Mouse (Mus musculus): ENCODE results near the gene Plekhg3. TPM values are rescaled to one million over a fixed set of nuclear protein-coding genes. Genes with fewer than 3 reads are reported as not detected.

The Plekhg3 gene
- total RNA-seq, 1 experiment = 12.1 TPM

DNA sequence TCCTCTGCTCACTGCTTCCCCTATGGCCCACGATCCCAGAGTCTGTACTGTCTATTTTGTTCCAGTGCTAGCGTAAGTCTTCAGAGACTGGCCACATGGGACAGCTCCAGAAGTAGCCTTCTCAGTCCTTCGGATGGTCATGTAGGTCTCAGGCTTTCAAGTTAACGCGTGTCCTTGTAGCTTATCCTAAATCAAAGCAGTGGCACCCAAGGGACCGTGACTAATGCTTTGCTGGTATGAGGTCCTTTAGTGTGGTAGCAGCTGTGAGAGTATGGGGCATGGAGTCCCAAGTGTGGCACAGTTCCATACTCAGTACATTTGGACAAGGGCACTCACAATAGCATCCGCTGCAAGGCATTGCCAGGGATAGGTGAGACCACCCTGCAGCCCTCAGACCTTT lies 25.5 kb downstream of the Plekhg3 start:
- Histone ChIP-seq H3K4me1 (ENCODE audit: control insufficient read depth in 2 of 2, insufficient read depth in 2 of 2, low read length in 2 of 2, poor library complexity in 1 of 2) (peaks cover 4 to 22% of the 10 kb centered on the region in 2 experiments; a peak in 3 of 4 replicates), H3K27ac (ENCODE audit: insufficient read depth, low read depth, low read length, poor library complexity, severe bottlenecking) (no peak overlapping the region), H3K9me3 (ENCODE audit: control insufficient read depth, insufficient read depth, low read depth, low read length) (no peaks in the 10 kb centered on the region), H3K4me3 (ENCODE audit: insufficient read depth in 1 of 2, low read depth in 1 of 2, low read length in 2 of 2, poor library complexity in 1 of 2, severe bottlenecking in 1 of 2) (no peak overlapping the region), H3K9ac (ENCODE audit: insufficient read depth, low read depth, low read length, poor library complexity, severe bottlenecking) (no peak overlapping the region), H3K36me3 (ENCODE audit: control insufficient read depth, insufficient read depth, low read length, poor library complexity, severe bottlenecking) (peaks cover 9% of the 10 kb centered on the region; the same call in 1 of the 2 replicates)
- no peak for DNase-seq (ENCODE audit: low read depth, low spot score)
- TF ChIP-seq ZC3H11A (IDR thresholded peaks at IDR 0.05; ENCODE audit: borderline replicate concordance, low read depth, low read length) (no peak), CHD2 (IDR thresholded peaks at IDR 0.05; ENCODE audit: low read depth, low read length) (no peak), ZNF384 (IDR thresholded peaks at IDR 0.05; ENCODE audit: low read depth, low read length) (no peak), MAFK (IDR thresholded peaks at IDR 0.05; ENCODE audit: insufficient read depth, low read depth, low read length) (no peak), HCFC1 (IDR thresholded peaks at IDR 0.05; ENCODE audit: borderline replicate concordance, insufficient read depth, low read length) (no peak)
- in situ Hi-C loops (cut with MboI; ENCODE audit: low sequenced_read_pairs in 2 of 2, unreplicated experiment in 2 of 2) = no loop called here

DNA sequence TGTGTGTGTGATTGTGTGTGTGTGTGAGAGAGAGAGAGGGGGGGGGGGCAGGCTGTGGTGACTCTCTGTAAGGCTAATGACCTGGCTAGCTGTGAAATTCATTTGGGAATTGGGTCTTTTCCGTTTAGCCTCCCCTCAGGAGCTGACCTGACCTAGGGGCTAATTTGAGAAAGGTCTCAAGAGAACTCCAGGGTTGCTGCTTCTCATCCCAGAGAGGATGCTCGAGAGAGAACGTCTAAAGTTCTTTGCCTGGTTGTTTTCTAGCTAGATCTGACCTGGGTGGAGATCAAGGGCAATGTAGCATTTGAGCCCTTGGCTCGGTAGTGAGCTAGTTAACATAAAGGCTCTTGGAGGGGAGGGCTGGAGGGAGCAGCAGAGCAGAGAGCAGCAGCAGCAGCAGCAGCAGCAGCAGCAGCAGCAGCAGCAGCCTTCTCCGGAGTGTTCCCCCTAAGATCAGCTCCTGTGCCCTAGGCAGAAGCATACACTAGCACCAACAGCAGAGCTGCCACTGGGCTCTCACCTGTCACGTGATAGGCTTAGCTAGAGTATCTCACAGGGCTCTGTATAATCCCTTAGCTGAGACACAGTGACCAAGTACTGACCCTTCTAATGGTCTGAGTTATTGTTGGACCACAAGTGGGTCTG lies 26.2 kb downstream of the Plekhg3 start:
- Histone ChIP-seq H3K27ac (ENCODE audit: insufficient read depth, low read depth, low read length, poor library complexity, severe bottlenecking) (no peak overlapping the region), H3K4me1 (ENCODE audit: control insufficient read depth in 2 of 2, insufficient read depth in 2 of 2, low read length in 2 of 2, poor library complexity in 1 of 2) (peaks cover 4 to 22% of the 10 kb centered on the region in 2 experiments; a peak in 3 of 4 replicates), H3K9me3 (ENCODE audit: control insufficient read depth, insufficient read depth, low read depth, low read length) (no peaks in the 10 kb centered on the region), H3K36me3 (ENCODE audit: control insufficient read depth, insufficient read depth, low read length, poor library complexity, severe bottlenecking) (peaks cover 9% of the 10 kb centered on the region; the same call in 1 of the 2 replicates), H3K9ac (ENCODE audit: insufficient read depth, low read depth, low read length, poor library complexity, severe bottlenecking) (no peak overlapping the region), H3K4me3 (ENCODE audit: insufficient read depth in 1 of 2, low read depth in 1 of 2, low read length in 2 of 2, poor library complexity in 1 of 2, severe bottlenecking in 1 of 2) (no peak overlapping the region)
- no peak for DNase-seq (ENCODE audit: low read depth, low spot score)
- in situ Hi-C loops (cut with MboI; ENCODE audit: low sequenced_read_pairs in 2 of 2, unreplicated experiment in 2 of 2) = no loop called here
- TF ChIP-seq MAFK (IDR thresholded peaks at IDR 0.05; ENCODE audit: insufficient read depth, low read depth, low read length) = no peak
- TF ChIP-seq CHD2 (IDR thresholded peaks at IDR 0.05; ENCODE audit: low read depth, low read length) = no peak
- no peak for TF ChIP-seq HCFC1 (IDR thresholded peaks at IDR 0.05; ENCODE audit: borderline replicate concordance, insufficient read depth, low read length)
- no peak for TF ChIP-seq ZNF384 (IDR thresholded peaks at IDR 0.05; ENCODE audit: low read depth, low read length)
- no peak for TF ChIP-seq ZC3H11A (IDR thresholded peaks at IDR 0.05; ENCODE audit: borderline replicate concordance, low read depth, low read length)

DNA sequence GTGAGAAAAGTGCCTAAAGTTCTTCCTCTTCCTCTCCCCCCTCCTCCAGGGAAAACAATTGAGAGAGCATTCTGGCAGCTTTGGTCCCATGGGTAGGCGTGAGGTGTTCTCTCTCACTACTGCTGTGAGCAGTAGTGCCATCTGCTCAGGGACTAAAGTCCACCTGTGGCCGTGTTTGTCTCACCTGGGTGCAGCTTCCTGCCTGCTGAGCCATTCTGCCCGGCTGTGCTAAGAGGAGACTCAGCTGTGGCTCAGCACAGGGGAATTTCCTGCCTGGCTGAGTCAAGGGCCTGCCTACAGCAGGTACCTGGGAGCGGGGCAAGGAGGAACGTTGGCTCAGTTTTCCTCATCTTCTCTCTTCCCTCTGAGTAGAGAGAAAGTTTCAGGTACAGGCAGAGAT lies 27.5 kb downstream of the Plekhg3 start:
- H3K9ac ChIP-seq (ENCODE audit: insufficient read depth, low read depth, low read length, poor library complexity, severe bottlenecking) = no peak overlapping the region
- peak overlapping the region; percentile 20; the same call in 1 of the 2 replicates for H3K27ac ChIP-seq (ENCODE audit: insufficient read depth, low read depth, low read length, poor library complexity, severe bottlenecking)
- H3K9me3 ChIP-seq (ENCODE audit: control insufficient read depth, insufficient read depth, low read depth, low read length) = no peaks in the 10 kb centered on the region
- H3K4me3 ChIP-seq (ENCODE audit: insufficient read depth in 1 of 2, low read depth in 1 of 2, low read length in 2 of 2, poor library complexity in 1 of 2, severe bottlenecking in 1 of 2) = no peak overlapping the region
- H3K4me1 ChIP-seq (ENCODE audit: control insufficient read depth in 2 of 2, insufficient read depth in 2 of 2, low read length in 2 of 2, poor library complexity in 1 of 2) = peaks cover 4 to 22% of the 10 kb centered on the region in 2 experiments; a peak in 3 of 4 replicates
- TF ChIP-seq ZNF384 (IDR thresholded peaks at IDR 0.05; ENCODE audit: low read depth, low read length) (no peak), ZC3H11A (IDR thresholded peaks at IDR 0.05; ENCODE audit: borderline replicate concordance, low read depth, low read length) (no peak)
- H3K36me3 ChIP-seq (ENCODE audit: control insufficient read depth, insufficient read depth, low read length, poor library complexity, severe bottlenecking) = peaks cover 13% of the 10 kb centered on the region; the same call in 1 of the 2 replicates
- in situ Hi-C loops (cut with MboI; ENCODE audit: low sequenced_read_pairs in 2 of 2, unreplicated experiment in 2 of 2) = no loop called here
- no peak for DNase-seq (ENCODE audit: low read depth, low spot score)

DNA sequence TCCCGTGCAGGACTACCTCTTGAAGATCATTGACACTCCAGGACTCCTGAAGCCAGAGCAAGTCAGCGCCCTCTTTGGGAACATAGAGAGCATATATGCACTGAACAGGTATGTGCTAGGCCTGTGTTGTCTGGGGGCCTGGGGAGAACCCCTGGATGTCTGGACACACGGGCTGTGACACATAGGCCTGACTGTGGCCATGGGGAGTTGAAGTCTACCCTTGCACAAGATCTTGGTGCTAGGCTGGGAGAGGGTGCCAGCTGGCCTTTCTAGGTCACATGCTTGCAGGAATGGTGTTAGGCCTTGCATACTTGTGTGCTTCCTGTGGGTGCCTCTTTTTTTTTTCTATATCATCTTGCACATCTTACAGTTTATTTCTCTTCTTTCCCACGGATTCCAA lies 31.5 kb downstream of the Plekhg3 start:
- H3K27ac ChIP-seq (ENCODE audit: insufficient read depth, low read depth, low read length, poor library complexity, severe bottlenecking) = no peak overlapping the region
- no peak overlapping the region for H3K9ac ChIP-seq (ENCODE audit: insufficient read depth, low read depth, low read length, poor library complexity, severe bottlenecking)
- DNase-seq (ENCODE audit: low read depth, low spot score) = no peak
- H3K4me1 ChIP-seq (ENCODE audit: control insufficient read depth in 2 of 2, insufficient read depth in 2 of 2, low read length in 2 of 2, poor library complexity in 1 of 2) = peaks cover 4 to 11% of the 10 kb centered on the region in 2 experiments; a peak in 3 of 4 replicates
- peaks cover 37% of the 10 kb centered on the region for H3K36me3 ChIP-seq (ENCODE audit: control insufficient read depth, insufficient read depth, low read length, poor library complexity, severe bottlenecking)
- TF ChIP-seq ZNF384 (IDR thresholded peaks at IDR 0.05; ENCODE audit: low read depth, low read length) (no peak), HCFC1 (IDR thresholded peaks at IDR 0.05; ENCODE audit: borderline replicate concordance, insufficient read depth, low read length) (no peak), MAFK (IDR thresholded peaks at IDR 0.05; ENCODE audit: insufficient read depth, low read depth, low read length) (no peak), CHD2 (IDR thresholded peaks at IDR 0.05; ENCODE audit: low read depth, low read length) (no peak), ZC3H11A (IDR thresholded peaks at IDR 0.05; ENCODE audit: borderline replicate concordance, low read depth, low read length) (no peak)
- no peak overlapping the region for H3K4me3 ChIP-seq (ENCODE audit: insufficient read depth in 1 of 2, low read depth in 1 of 2, low read length in 2 of 2, poor library complexity in 1 of 2, severe bottlenecking in 1 of 2)
- in situ Hi-C loops (cut with MboI; ENCODE audit: low sequenced_read_pairs in 2 of 2, unreplicated experiment in 2 of 2) = no loop called here
- H3K9me3 ChIP-seq (ENCODE audit: control insufficient read depth, insufficient read depth, low read depth, low read length) = no peaks in the 10 kb centered on the region
